Mouse (Mus musculus): ENCODE measurements around the gene Ggnbp2. TPM values are rescaled to one million over a fixed set of nuclear protein-coding genes. Genes with fewer than 3 reads are reported as not detected.

Ggnbp2 gene
- polyA plus RNA-seq, 1 experiment, result 30.3 TPM

DNA sequence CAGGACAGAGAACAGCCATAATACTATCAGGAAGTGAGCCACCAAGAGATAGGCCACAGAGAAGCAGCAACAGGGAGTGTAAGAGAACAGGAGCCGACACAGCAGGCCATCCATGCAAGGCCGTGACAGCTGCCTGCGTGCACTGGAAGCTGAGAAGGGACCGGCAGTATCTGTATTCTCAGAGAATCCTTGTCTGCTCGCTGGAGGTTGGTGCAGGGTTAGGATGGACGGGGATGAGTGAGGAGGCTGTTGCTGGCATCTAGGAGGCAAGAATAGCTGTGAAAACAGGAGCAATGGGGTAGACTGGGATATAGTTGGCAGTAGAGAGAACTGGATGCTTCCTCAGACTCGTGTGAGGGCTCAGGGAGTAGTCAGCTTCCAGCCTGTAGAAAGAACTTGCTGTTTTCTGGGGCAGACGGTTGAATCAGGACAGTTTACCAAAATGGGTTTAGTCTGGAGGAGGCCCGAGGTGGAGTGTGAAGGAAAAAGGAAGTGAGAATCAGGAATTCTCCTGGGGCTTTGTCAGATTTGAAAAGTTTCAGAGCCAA is 34.1 kb upstream of the Ggnbp2 start:
- H3K9me3 ChIP-seq, result no peaks in the 10 kb centered on the region
- TF ChIP-seq GATA1 (IDR thresholded peaks at IDR 0.05; ENCODE audit: borderline replicate concordance, low read length) (no peak), FLI1 (IDR thresholded peaks at IDR 0.05; ENCODE audit: low read length) (no peak)
- peaks cover 38% of the 10 kb centered on the region for H3K4me1 ChIP-seq
- H3K27me3 ChIP-seq (replicated peaks), result no peaks in the 10 kb centered on the region
- peak overlapping the region; percentile 29 for H3K4me3 ChIP-seq (replicated peaks)
- peaks cover 86% of the 10 kb centered on the region for H3K36me3 ChIP-seq (replicated peaks; ENCODE audit: low read length)

- TF ChIP-seq FLI1 (IDR thresholded peaks at IDR 0.05; ENCODE audit: low read length), result no peak
- no peak for TF ChIP-seq GATA1 (IDR thresholded peaks at IDR 0.05; ENCODE audit: borderline replicate concordance, low read length)
- Histone ChIP-seq H3K4me3 (replicated peaks) (no peak overlapping the region), H3K36me3 (replicated peaks; ENCODE audit: low read length) (peaks cover 69% of the 10 kb centered on the region), H3K9me3 (no peaks in the 10 kb centered on the region), H3K27me3 (replicated peaks) (no peaks in the 10 kb centered on the region), H3K4me1 (peaks cover 19% of the 10 kb centered on the region)
These were observed 22.5 kb upstream of the Ggnbp2 start for GRCm38 (mm10) chr11:84893113-84893512.

GRCm38 (mm10) chr11:84891705-84892104 is 21.1 kb upstream of the Ggnbp2 start:
- Histone ChIP-seq H3K4me3 (replicated peaks) (no peak overlapping the region), H3K27me3 (replicated peaks) (no peaks in the 10 kb centered on the region), H3K9me3 (no peaks in the 10 kb centered on the region), H3K36me3 (replicated peaks; ENCODE audit: low read length) (peaks cover 64% of the 10 kb centered on the region), H3K4me1 (peaks cover 23% of the 10 kb centered on the region)
- TF ChIP-seq GATA1 (IDR thresholded peaks at IDR 0.05; ENCODE audit: borderline replicate concordance, low read length) (no peak), FLI1 (IDR thresholded peaks at IDR 0.05; ENCODE audit: low read length) (no peak)

GRCm38 (mm10) chr11:84889492-84889891 is 18.9 kb upstream of the Ggnbp2 start:
- H3K9me3 ChIP-seq, result no peaks in the 10 kb centered on the region
- H3K4me3 ChIP-seq (replicated peaks), result no peak overlapping the region
- H3K27me3 ChIP-seq (replicated peaks), result no peaks in the 10 kb centered on the region
- TF ChIP-seq FLI1 (IDR thresholded peaks at IDR 0.05; ENCODE audit: low read length) (no peak), GATA1 (IDR thresholded peaks at IDR 0.05; ENCODE audit: borderline replicate concordance, low read length) (no peak)
- peaks cover 63% of the 10 kb centered on the region for H3K36me3 ChIP-seq (replicated peaks; ENCODE audit: low read length)
- peaks cover 7% of the 10 kb centered on the region for H3K4me1 ChIP-seq

DNA sequence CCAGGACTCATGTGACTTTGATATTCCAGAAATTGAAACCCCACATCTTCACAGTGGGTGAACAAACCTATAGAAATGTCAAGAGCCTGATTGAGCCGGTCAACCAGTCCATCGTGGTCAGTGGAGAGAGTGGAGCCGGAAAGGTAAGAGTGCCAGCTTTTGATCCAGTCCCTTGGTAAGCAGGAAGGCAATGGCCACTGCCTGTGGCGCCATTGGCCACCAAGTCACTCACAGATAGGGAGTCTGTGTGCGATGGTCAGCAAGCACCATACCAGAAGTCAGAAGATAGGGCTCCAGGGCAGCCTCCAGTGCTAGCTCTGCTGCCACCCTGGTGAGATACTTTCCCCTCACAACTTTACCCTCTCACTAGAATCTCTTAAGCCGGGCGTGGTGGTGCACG is 17.4 kb upstream of the Ggnbp2 start:
- peaks cover 11% of the 10 kb centered on the region for H3K4me1 ChIP-seq
- peaks cover 64% of the 10 kb centered on the region for H3K36me3 ChIP-seq (replicated peaks; ENCODE audit: low read length)
- no peak overlapping the region for H3K4me3 ChIP-seq (replicated peaks)
- H3K27me3 ChIP-seq (replicated peaks), result no peaks in the 10 kb centered on the region
- H3K9me3 ChIP-seq, result no peaks in the 10 kb centered on the region
- no peak for TF ChIP-seq GATA1 (IDR thresholded peaks at IDR 0.05; ENCODE audit: borderline replicate concordance, low read length)
- TF ChIP-seq FLI1 (IDR thresholded peaks at IDR 0.05; ENCODE audit: low read length), result no peak

DNA sequence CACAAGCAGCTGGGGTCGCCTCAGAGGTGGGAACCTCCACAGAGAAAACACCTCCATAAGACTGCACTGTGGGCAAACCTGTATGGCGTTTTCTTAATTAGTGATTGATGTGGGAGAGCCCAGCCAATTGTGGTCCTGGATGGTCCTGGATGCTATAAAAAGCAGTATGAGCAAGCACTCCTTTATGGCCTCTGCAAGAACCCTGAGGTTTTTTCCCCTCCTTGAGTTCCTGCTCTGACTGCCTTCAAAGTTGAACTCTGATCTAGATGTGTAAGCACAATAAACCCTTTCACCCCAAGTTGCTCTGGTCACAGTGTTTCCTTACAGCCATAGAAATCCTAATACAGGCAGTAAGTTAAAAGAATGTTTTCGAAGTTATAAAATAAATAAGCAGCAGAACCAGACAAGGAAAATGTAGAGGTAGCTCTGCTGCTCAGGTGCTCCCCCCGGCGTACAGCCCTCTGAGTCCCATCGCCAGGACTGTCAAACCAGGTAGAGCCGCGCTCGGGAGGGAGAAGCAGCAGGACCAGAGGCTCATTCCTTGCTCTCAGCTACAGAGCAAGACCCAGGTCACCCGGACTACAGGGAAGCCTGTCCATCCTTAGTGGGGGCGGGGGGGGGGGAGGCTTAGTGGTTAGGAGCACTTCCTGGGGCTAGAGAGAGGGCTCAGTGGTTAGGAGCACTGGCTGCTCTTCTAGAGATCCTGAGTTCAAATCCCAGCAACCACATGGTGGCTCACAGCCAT is 16.3 kb upstream of the Ggnbp2 start:
- Histone ChIP-seq H3K4me3 (replicated peaks) (no peak overlapping the region), H3K4me1 (peaks cover 16% of the 10 kb centered on the region), H3K36me3 (replicated peaks; ENCODE audit: low read length) (peaks cover 60% of the 10 kb centered on the region), H3K27me3 (replicated peaks) (no peaks in the 10 kb centered on the region), H3K9me3 (no peaks in the 10 kb centered on the region)
- TF ChIP-seq FLI1 (IDR thresholded peaks at IDR 0.05; ENCODE audit: low read length), result no peak
- TF ChIP-seq GATA1 (IDR thresholded peaks at IDR 0.05; ENCODE audit: borderline replicate concordance, low read length), result no peak

DNA sequence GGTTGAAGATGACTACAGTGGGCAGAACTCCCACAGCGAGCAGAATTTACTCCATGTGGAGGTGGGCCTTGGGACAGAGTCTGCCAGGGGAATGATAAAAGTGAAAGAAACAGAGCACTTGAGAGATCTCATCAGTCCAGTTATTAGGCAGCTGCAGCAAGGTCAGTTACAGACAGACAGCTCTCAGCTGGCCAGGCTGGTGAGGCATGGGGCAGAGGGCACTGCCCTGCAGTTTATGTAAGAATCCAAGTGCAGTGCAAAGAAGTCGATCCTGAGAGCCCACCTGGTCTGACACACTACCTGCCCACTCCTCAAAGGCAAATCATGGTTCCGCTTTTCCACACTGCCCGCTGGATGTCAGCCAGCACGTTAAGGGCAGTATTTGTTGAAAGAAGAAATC is 15.6 kb upstream of the Ggnbp2 start:
- no peak overlapping the region for H3K4me3 ChIP-seq (replicated peaks)
- H3K27me3 ChIP-seq (replicated peaks), result no peaks in the 10 kb centered on the region
- TF ChIP-seq FLI1 (IDR thresholded peaks at IDR 0.05; ENCODE audit: low read length), result no peak
- no peak for TF ChIP-seq GATA1 (IDR thresholded peaks at IDR 0.05; ENCODE audit: borderline replicate concordance, low read length)
- H3K4me1 ChIP-seq, result peaks cover 19% of the 10 kb centered on the region
- no peaks in the 10 kb centered on the region for H3K9me3 ChIP-seq
- H3K36me3 ChIP-seq (replicated peaks; ENCODE audit: low read length), result peaks cover 56% of the 10 kb centered on the region

- TF ChIP-seq GATA1 (IDR thresholded peaks at IDR 0.05; ENCODE audit: borderline replicate concordance, low read length) (no peak), FLI1 (IDR thresholded peaks at IDR 0.05; ENCODE audit: low read length) (no peak)
- H3K4me3 ChIP-seq (replicated peaks), result no peak overlapping the region
- H3K36me3 ChIP-seq (replicated peaks; ENCODE audit: low read length), result peaks cover 56% of the 10 kb centered on the region
- H3K9me3 ChIP-seq, result no peaks in the 10 kb centered on the region
- H3K4me1 ChIP-seq, result peaks cover 28% of the 10 kb centered on the region
- no peaks in the 10 kb centered on the region for H3K27me3 ChIP-seq (replicated peaks)
These were observed 14.6 kb upstream of the Ggnbp2 start for GRCm38 (mm10) chr11:84885238-84885637.

DNA sequence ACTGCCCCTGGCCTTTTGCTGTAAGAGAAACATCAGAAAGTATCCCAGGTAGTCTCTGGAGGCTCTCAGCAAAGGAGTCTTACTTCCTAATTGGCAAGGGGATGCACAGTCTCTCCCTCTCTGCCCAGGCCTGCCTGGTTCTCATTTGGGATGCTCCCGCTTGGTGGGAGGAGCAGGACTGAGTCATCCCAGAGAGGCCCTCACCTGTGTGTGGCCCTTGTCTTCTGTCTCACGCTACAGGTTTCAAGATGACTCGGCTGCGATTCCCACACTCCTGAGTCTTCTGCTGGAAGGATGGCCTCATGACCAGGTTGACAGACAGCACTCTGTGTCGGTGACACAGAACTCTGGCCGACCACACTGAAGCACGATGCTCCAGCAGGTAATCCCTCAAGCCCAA is 11.7 kb upstream of the Ggnbp2 start:
- TF ChIP-seq FLI1 (IDR thresholded peaks at IDR 0.05; ENCODE audit: low read length), result no peak
- TF ChIP-seq GATA1 (IDR thresholded peaks at IDR 0.05; ENCODE audit: borderline replicate concordance, low read length), result no peak
- H3K27me3 ChIP-seq (replicated peaks), result no peaks in the 10 kb centered on the region
- H3K36me3 ChIP-seq (replicated peaks; ENCODE audit: low read length), result peaks cover 46% of the 10 kb centered on the region
- no peak overlapping the region for H3K4me3 ChIP-seq (replicated peaks)
- peaks cover 50% of the 10 kb centered on the region for H3K4me1 ChIP-seq
- no peaks in the 10 kb centered on the region for H3K9me3 ChIP-seq

GRCm38 (mm10) chr11:84880971-84881370 is 10.4 kb upstream of the Ggnbp2 start:
- no peak for TF ChIP-seq GATA1 (IDR thresholded peaks at IDR 0.05; ENCODE audit: borderline replicate concordance, low read length)
- TF ChIP-seq FLI1 (IDR thresholded peaks at IDR 0.05; ENCODE audit: low read length), result no peak
- no peaks in the 10 kb centered on the region for H3K27me3 ChIP-seq (replicated peaks)
- H3K4me1 ChIP-seq, result peaks cover 45% of the 10 kb centered on the region
- H3K36me3 ChIP-seq (replicated peaks; ENCODE audit: low read length), result peaks cover 37% of the 10 kb centered on the region
- H3K9me3 ChIP-seq, result no peaks in the 10 kb centered on the region
- H3K4me3 ChIP-seq (replicated peaks), result peak overlapping the region; percentile 96
